Mouse (Mus musculus) midbrain, embryonic 11.5 days (tissue): ENCODE measurements at regions not wholly inside any gene's neighbourhood (a gene's known extent, or its start where the extent isn't known, plus 50 kb on each side); places are given as distances from the start of the nearest gene placed in this dataset.

Experiments used
- ATAC-seq: fragments of 200-750 bp; cut with Nextera tagmentation; 2 replicates; pipeline ENCODE4 v1.8.0; 2017; ENCODE audit warnings: moderate TSS enrichment, moderate library complexity; ENCODE audit not compliant: low FRiP score
- DNase-seq: peaks from one replicate; pipeline ENCODE4 v3.0.0; 2015; ENCODE audit warnings: low spot score; ENCODE audit errors: missing footprints
- H3K27ac ChIP-seq: fragments of 300-500 bp; sonication (generic); 2 replicates; pipeline ENCODE4 v1.5.1; 2014; ENCODE audit warnings: low read depth, low read length
- H3K27me3 ChIP-seq: fragments of 300-500 bp; sonication (generic); 2 replicates; pipeline ENCODE4 v1.6.1; 2014; ENCODE audit warnings: mild to moderate bottlenecking, low read length, moderate library complexity, mixed read lengths; ENCODE audit not compliant: control insufficient read depth, insufficient read depth
- H3K36me3 ChIP-seq: fragments of 300-500 bp; sonication (generic); 2 replicates; pipeline ENCODE4 v1.6.1; 2014; ENCODE audit warnings: mild to moderate bottlenecking, low read length, moderate library complexity, mixed read lengths; ENCODE audit not compliant: control insufficient read depth, insufficient read depth
- H3K4me1 ChIP-seq: fragments of 300-500 bp; sonication (generic); 2 replicates; pipeline ENCODE4 v1.6.1; 2014; ENCODE audit warnings: low read length; ENCODE audit not compliant: control insufficient read depth, insufficient read depth
- H3K4me2 ChIP-seq: fragments of 300-500 bp; sonication (generic); 2 replicates; pipeline ENCODE4 v1.6.1; 2014; ENCODE audit warnings: mild to moderate bottlenecking, moderate library complexity
- H3K4me3 ChIP-seq: fragments of 300-500 bp; sonication (generic); 2 replicates; pipeline ENCODE4 v1.5.1; 2014; ENCODE audit warnings: low read depth, low read length
- H3K9ac ChIP-seq: fragments of 300-500 bp; sonication (generic); 2 replicates; pipeline ENCODE4 v1.6.1; 2014; ENCODE audit warnings: low read length
- H3K9me3 ChIP-seq: fragments of 300-500 bp; sonication (generic); 2 replicates; pipeline ENCODE4 v1.6.1; 2016; ENCODE audit warnings: low read length; ENCODE audit not compliant: control insufficient read depth
- WGBS: fragments of 180-500 bp; shearing (Covaris S2); extraction: QIAGEN DNeasy Blood & Tissue Kit; methylation state at CpG from one replicate; pipeline ENCODE4 v1.1.7; 2014; 5-methylcytosine and 5-hydroxymethylcytosine counted together

DNA sequence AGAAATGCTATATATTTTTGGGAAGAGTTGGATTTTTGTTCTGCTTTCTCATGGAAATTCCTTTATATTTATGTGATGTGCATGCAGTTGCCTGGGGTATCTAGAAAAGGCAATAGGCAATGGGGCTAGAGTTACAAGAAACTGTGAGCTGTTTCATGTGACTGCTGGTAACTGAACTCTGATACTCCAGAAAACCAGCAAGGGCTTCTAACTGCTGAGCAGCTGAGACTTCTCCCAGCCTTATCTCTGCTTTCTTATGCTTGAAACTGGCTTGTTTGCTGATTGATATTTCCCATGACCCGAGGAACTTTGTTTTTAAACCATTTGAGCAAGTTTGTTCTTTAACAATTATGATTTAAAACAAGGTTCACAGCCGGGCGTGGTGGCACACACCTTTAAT is 491.9 kb downstream of the Cetn3 start:
- DNase-seq = no peak
- no peak overlapping the region for H3K27ac ChIP-seq
- H3K27me3 ChIP-seq = no peaks in the 10 kb centered on the region
- ATAC-seq = no peak
- no peaks in the 10 kb centered on the region for H3K36me3 ChIP-seq
- H3K9ac ChIP-seq = no peak overlapping the region
- no peaks in the 10 kb centered on the region for H3K4me1 ChIP-seq
- WGBS = 83% methylated on average over 3 of the region's 3 CpGs
- H3K9me3 ChIP-seq = no peaks in the 10 kb centered on the region
- H3K4me3 ChIP-seq = no peak overlapping the region
- no peak overlapping the region for H3K4me2 ChIP-seq

DNA sequence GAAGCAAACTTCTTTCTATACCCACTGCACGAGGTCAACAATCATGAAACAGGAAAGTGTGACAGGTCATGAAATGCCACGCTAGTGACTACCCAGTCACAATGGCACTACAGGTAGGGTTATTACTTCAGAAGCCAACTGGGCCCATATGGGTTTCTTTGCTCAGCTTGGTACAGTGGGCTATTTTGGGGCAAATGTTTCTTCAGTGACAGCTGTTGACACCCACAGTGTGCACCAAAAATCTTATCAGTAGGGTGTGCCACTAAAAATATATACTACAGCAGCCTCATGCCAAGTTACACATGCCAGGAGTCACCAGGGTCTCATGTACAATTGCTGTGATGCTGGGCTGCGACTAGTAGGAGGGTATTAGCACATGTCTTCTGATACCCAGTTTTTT is 493.1 kb downstream of the Cetn3 start:
- H3K4me1 ChIP-seq = no peaks in the 10 kb centered on the region
- no peaks in the 10 kb centered on the region for H3K27me3 ChIP-seq
- H3K9me3 ChIP-seq = no peaks in the 10 kb centered on the region
- no peak for ATAC-seq
- DNase-seq = no peak
- 83% methylated on average over 3 of the region's 3 CpGs for WGBS
- H3K4me2 ChIP-seq = no peak overlapping the region
- H3K4me3 ChIP-seq = no peak overlapping the region
- no peak overlapping the region for H3K27ac ChIP-seq
- H3K9ac ChIP-seq = no peak overlapping the region
- no peaks in the 10 kb centered on the region for H3K36me3 ChIP-seq

DNA sequence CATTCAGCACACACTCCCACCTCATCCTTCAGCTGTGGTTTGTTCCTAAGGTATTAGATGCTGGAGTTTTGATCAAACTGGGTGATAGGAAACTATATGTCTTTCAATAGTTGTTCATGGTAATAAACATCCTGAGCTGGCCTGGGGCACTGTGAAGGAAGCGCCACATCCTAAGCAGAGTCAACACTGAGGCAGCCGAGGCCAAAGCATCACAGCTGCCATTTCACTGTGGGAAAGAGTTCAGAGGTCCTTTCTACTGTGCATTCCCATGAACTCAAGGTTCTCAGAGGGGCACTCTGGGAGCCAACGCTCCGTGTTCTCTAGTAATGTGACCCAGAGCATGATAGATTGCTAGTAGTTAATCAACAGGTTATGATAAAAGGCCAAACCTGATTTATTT is 497.9 kb downstream of the Cetn3 start:
- Histone ChIP-seq H3K27me3 (no peaks in the 10 kb centered on the region), H3K4me1 (no peaks in the 10 kb centered on the region), H3K4me2 (no peak overlapping the region), H3K27ac (no peak overlapping the region), H3K4me3 (no peak overlapping the region), H3K9me3 (no peaks in the 10 kb centered on the region), H3K9ac (no peak overlapping the region), H3K36me3 (no peaks in the 10 kb centered on the region)
- no peak for DNase-seq
- 78% methylated on average over 4 of the region's 4 CpGs for WGBS
- ATAC-seq = no peak

DNA sequence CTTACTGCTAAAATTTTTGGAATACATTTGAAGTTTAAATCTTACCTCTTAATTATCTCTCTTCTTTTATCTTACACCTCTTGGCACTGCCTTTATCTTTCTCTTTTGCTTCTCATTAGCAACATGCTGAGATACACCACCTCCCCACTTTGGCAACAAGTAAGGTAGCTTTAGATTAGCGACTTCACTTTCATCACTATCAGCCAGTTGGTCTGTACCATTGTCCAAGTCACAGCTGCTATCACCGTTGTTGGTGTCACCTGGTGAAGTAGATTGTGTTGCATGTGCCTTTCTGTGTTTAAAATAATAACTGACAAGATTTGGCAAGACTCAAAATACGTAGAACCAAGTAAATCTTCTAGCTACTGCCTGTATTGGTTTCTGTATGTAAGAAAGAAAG is 513.0 kb downstream of the Cetn3 start:
- no peak for ATAC-seq
- 73% methylated on average over 3 of the region's 3 CpGs for whole genome bisulfite sequencing
- no peak overlapping the region for H3K9ac ChIP-seq

DNA sequence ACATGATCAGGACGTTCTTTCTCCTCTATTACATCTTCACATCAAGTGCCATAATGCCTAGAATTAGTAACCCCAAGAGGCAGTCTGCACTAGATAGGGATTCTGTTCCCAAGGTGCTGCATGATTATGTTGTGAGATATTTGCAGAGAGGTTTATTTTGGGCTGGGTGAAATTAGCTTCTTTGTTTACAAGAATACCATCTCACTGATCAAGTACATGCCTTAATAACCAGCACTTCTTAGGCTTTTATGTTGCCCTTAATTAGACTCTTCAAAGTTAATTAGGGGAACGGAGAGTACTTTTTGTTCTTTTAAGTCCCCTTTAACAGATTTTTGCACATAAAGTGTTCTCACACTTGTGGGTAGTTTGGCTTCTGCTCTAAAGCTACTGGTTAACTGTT is 521.4 kb downstream of the Cetn3 start:
- H3K9me3 ChIP-seq = no peaks in the 10 kb centered on the region
- H3K4me2 ChIP-seq = no peak overlapping the region
- WGBS = 63% methylated on average over 2 of the region's 2 CpGs
- H3K4me3 ChIP-seq = no peak overlapping the region
- no peaks in the 10 kb centered on the region for H3K36me3 ChIP-seq
- ATAC-seq (no peak), DNase-seq (no peak)
- no peak overlapping the region for H3K27ac ChIP-seq
- no peaks in the 10 kb centered on the region for H3K4me1 ChIP-seq
- no peaks in the 10 kb centered on the region for H3K27me3 ChIP-seq
- H3K9ac ChIP-seq = no peak overlapping the region

More for the DNA sequence above, 513.0 kb downstream of the Cetn3 start:
- Histone ChIP-seq H3K4me2 (no peak overlapping the region), H3K27me3 (no peaks in the 10 kb centered on the region), H3K9me3 (no peaks in the 10 kb centered on the region), H3K27ac (no peak overlapping the region), H3K4me1 (no peaks in the 10 kb centered on the region), H3K4me3 (no peak overlapping the region), H3K36me3 (no peaks in the 10 kb centered on the region)
- no peak for DNase-seq

DNA sequence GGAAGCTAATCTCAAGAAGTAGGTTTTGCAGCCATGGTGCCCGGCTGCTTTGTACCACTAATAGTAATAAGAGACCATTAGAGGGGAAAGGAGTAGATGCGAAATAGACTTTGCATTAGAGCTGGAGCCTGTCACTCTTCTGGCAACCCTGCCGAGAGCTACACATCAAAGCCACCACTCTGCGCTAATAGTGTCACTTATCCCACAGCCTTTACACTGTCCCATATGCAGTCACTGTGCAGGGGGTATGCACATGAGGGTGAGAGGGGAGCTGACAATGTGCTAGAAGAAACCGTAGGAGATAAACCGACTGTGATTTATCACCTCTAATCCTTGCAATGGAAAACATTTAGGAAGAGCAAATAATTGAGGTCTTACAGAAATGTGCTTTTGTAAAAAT is 522.2 kb downstream of the Cetn3 start:
- Histone ChIP-seq H3K4me3 (no peak overlapping the region), H3K4me1 (no peaks in the 10 kb centered on the region), H3K9me3 (no peaks in the 10 kb centered on the region), H3K36me3 (no peaks in the 10 kb centered on the region), H3K27me3 (no peaks in the 10 kb centered on the region), H3K27ac (no peak overlapping the region), H3K4me2 (no peak overlapping the region), H3K9ac (no peak overlapping the region)
- 63% methylated on average over 6 of the region's 6 CpGs for WGBS
- no peak for DNase-seq
- no peak for ATAC-seq

DNA sequence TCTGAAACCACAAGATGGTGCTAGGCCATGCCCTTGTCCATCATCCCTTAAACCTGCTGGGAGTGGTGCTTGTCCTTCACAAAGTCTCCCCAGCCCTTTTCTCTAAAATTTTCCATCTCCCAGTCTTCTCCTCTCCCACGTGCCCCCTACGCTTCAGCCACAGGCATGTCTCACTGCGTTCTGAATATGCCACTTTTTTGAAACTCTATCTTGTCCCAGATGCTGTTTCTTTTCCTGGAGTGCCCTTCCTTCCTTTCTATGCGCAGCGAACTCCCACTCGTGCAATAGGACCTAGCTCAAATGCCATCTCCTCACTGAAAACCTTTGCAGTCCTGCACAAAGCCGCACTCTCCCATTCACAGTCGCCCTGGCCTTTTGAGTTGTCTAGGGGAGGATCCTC is 525.5 kb downstream of the Cetn3 start:
- Histone ChIP-seq H3K36me3 (no peaks in the 10 kb centered on the region), H3K9me3 (no peaks in the 10 kb centered on the region), H3K27me3 (no peaks in the 10 kb centered on the region), H3K4me2 (no peak overlapping the region), H3K4me3 (no peak overlapping the region), H3K4me1 (no peaks in the 10 kb centered on the region), H3K9ac (no peak overlapping the region), H3K27ac (no peak overlapping the region)
- 79% methylated on average over 8 of the region's 8 CpGs for WGBS
- ATAC-seq (no peak), DNase-seq (no peak)

DNA sequence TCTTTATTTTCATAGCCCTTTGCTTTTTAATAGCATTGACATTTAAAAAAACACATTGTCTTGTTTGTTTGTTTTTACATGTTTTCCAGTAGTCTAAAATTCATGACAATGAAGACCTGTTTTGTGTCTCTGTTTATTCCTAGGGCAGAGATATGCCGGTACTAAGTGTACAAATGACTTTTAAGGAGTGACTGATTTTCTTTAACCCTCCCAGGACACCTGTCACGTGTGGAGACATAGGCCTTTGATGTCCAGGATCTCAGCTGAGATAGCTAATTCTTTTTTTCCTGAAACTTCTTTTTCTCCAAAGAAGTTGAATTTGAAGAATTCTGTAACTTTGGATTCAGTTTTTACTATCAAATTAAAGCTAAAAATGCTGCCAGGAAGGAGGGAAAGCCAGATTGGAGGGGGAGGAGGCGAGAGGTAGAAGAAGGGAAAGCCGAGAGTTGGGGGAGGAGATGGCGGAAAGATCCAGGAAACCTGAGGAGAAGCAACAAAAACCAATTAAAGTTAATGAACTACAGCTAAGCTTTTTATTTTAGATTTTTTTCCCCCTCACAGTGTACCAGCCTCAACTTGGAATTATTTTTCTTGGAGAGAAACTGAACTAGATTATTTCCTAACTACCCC is 533.8 kb downstream of the Cetn3 start:
- Histone ChIP-seq H3K4me1 (no peaks in the 10 kb centered on the region), H3K4me2 (no peak overlapping the region), H3K4me3 (no peak overlapping the region), H3K9ac (no peak overlapping the region), H3K27me3 (no peaks in the 10 kb centered on the region), H3K27ac (no peak overlapping the region), H3K36me3 (no peaks in the 10 kb centered on the region), H3K9me3 (no peaks in the 10 kb centered on the region)
- DNase-seq = no peak
- WGBS = 81% methylated on average over 5 of the region's 5 CpGs
- ATAC-seq = no peak

DNA sequence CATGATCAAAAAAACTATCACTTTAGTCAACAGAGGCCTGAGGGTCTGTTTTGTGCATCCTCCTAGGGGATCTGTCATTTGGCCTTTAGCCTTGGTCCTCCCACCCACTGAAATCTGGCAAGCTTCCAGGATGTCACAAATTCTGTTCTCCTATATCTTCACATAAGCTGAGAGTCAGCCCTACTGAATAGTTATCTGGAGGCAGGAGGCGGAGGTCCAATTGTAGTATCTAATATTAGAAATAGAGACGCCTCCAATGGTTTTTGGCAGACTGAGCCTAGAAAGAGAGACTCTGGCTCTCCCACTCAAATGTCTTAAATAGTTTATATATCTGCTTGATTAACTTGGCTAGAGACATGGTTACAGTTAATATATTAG is 534.3 kb downstream of the Cetn3 start:
- ATAC-seq = no peak
- no peaks in the 10 kb centered on the region for H3K27me3 ChIP-seq
- H3K4me2 ChIP-seq = no peak overlapping the region
- H3K4me3 ChIP-seq = no peak overlapping the region
- no peak overlapping the region for H3K9ac ChIP-seq
- no peak for DNase-seq
- no peaks in the 10 kb centered on the region for H3K4me1 ChIP-seq
- no peaks in the 10 kb centered on the region for H3K36me3 ChIP-seq
- H3K9me3 ChIP-seq = no peaks in the 10 kb centered on the region
- H3K27ac ChIP-seq = no peak overlapping the region
- WGBS = 90% methylated on average over 2 of the region's 2 CpGs

DNA sequence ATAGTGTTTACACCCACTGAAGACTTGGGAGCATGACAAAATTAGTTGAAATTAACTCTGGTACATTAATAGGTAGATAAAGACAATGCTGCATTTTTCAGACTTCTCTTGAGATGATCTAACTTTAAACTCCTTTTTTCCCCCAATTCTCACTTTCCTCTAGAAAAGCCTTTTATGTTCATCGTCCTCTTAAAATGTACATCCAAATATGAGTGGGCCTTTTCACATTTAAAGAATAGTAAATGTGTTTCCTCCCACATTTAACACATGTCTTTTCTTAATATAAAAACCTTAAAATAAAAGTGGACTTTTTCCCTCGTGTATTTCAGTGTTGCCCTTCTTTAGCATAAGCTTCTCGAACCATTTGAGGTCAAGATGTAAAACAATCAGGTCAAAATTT is 535.5 kb downstream of the Cetn3 start:
- H3K4me2 ChIP-seq = no peak overlapping the region
- H3K36me3 ChIP-seq = no peaks in the 10 kb centered on the region
- H3K9me3 ChIP-seq = no peaks in the 10 kb centered on the region
- H3K27ac ChIP-seq = no peak overlapping the region
- H3K27me3 ChIP-seq = no peaks in the 10 kb centered on the region
- WGBS = 82% methylated on average over 3 of the region's 3 CpGs
- H3K9ac ChIP-seq = no peak overlapping the region
- no peaks in the 10 kb centered on the region for H3K4me1 ChIP-seq
- DNase-seq (no peak), ATAC-seq (no peak)
- H3K4me3 ChIP-seq = no peak overlapping the region
